Mouse (Mus musculus) lung, postnatal 25 days (tissue): ENCODE results near the gene Gm2012.
"Not testable (repeated sequence)": the region's sequence is repeated elsewhere in the genome, so short reads cannot be mapped to it uniquely, and the experiment has no call there.

Experiments
- DNase-seq: peaks from one replicate; pipeline ENCODE4 v3.0.0; 2022; ENCODE audit warnings: low spot score

Gene Gm2012

DNA sequence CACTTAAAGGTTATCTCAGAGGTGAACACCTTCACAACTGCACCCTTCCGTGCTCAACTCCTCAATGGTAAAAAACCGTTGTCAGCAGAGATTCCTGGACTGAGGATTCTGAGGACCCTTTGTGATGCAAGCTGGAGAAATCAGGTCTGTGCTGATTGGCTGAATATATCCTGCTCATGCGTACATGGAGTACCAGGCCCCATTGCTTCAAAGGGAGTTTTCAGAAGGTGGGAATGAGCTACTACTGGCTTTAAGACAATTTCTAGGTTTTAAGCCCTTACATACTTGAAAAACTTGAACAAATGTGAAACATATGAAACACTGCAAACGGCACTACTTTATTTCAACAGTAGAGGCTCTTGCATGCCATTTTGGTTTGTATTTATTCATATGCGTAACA lies at the start of gene Gm2012:
Gm2012 (minus strand) TSS at position 101 of the 400 bp plus-strand sequence.
- DNase-seq: not testable (repeated sequence)

DNA sequence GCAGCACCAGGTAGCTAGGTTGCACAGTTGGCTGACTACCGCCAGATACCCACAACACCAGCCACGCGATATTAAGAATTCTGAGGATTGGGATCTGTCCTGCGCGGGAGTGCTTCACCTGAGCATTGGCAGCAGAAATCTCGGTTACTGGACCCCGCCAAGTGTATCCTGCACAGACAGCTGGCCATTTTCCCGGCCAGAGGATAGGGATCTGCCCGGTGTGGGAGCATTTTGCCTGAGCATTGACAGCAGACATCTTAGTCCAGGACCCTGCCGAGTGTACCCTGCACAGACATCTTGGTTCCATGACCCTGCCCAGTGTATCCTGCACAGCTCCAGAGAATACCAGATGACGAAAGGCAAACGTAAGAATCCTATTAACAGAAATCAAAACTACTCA lies 72.0 kb downstream of the Gm2012 start:
- not testable (repeated sequence) for DNase-seq
